Mouse (Mus musculus): ENCODE data around the gene Mzf1. TPM values are rescaled to one million over a fixed set of nuclear protein-coding genes. Genes with fewer than 3 reads are reported as not detected.
A peak's percentile ranks its signal among the peaks of the same experiment; 100 is the strongest.

Mzf1 gene
- total RNA-seq, 2 experiments from 2014 or later = 0.80 to 0.98 TPM

- intact Hi-C loops (cut with DNase I; ENCODE audit: low total_unique reads) = no loop called here
- DNase-seq = no peak
These were observed 17.8 kb downstream of the Mzf1 start for GRCm38 (mm10) chr7:13036806-13037205.

GRCm38 (mm10) chr7:13035211-13035855 lies 19.2 kb downstream of the Mzf1 start:
- DNase-seq = no peak

GRCm38 (mm10) chr7:13034148-13034977 lies 20.2 kb downstream of the Mzf1 start, which contains the start of gene Chmp2a:
TSS of gene Chmp2a (minus strand) at chr7:13034807.
- intact Hi-C loops (cut with DNase I; ENCODE audit: low total_unique reads) = no loop called here
- DNase-seq = peak; percentile 97

More at GRCm38 (mm10) chr7:13035211-13035855, 19.2 kb downstream of the Mzf1 start:
- intact Hi-C loops (cut with DNase I; ENCODE audit: low total_unique reads) = no loop called here

- intact Hi-C loops (cut with DNase I; ENCODE audit: low total_unique reads) = no loop called here
These were observed 21.0 kb downstream of the Mzf1 start for GRCm38 (mm10) chr7:13033451-13034147.

GRCm38 (mm10) chr7:13032541-13032940 lies 22.0 kb downstream of the Mzf1 start:
- DNase-seq = no peak
- intact Hi-C loops (cut with DNase I; ENCODE audit: low total_unique reads) = no loop called here

More at GRCm38 (mm10) chr7:13033451-13034147, 21.0 kb downstream of the Mzf1 start:
- DNase-seq = no peak

- DNase-seq = no peak
- intact Hi-C loops (cut with DNase I; ENCODE audit: low total_unique reads) = no loop called here
These were observed 22.6 kb downstream of the Mzf1 start for GRCm38 (mm10) chr7:13031983-13032382.

GRCm38 (mm10) chr7:13031069-13031468 lies 23.5 kb downstream of the Mzf1 start:
- intact Hi-C loops (cut with DNase I; ENCODE audit: low total_unique reads) = no loop called here
- no peak for DNase-seq

- no peak for DNase-seq
- intact Hi-C loops (cut with DNase I; ENCODE audit: low total_unique reads) = no loop called here
These were observed 25.6 kb downstream of the Mzf1 start for GRCm38 (mm10) chr7:13028986-13029385.

- intact Hi-C loops (cut with DNase I; ENCODE audit: low total_unique reads) = no loop called here
- DNase-seq = no peak
These were observed 29.0 kb downstream of the Mzf1 start for GRCm38 (mm10) chr7:13025511-13026112.

- intact Hi-C loops (cut with DNase I; ENCODE audit: low total_unique reads) = no loop called here
- peak; percentile 76 for DNase-seq
These were observed 29.8 kb downstream of the Mzf1 start for GRCm38 (mm10) chr7:13024805-13025204.

- intact Hi-C loops (cut with DNase I; ENCODE audit: low total_unique reads) = no loop called here
- DNase-seq = peak; percentile 92
These were observed 30.4 kb downstream of the Mzf1 start for GRCm38 (mm10) chr7:13023928-13024731.

- DNase-seq = peak; percentile 67
- intact Hi-C loops (cut with DNase I; ENCODE audit: low total_unique reads) = no loop called here
These were observed 31.6 kb downstream of the Mzf1 start for GRCm38 (mm10) chr7:13022773-13023535.

GRCm38 (mm10) chr7:13015217-13015616 lies 39.3 kb downstream of the Mzf1 start:
- intact Hi-C loops (cut with DNase I; ENCODE audit: low total_unique reads) = no loop called here
- DNase-seq = no peak

GRCm38 (mm10) chr7:13014275-13014839 lies 40.2 kb downstream of the Mzf1 start:
- intact Hi-C loops (cut with DNase I; ENCODE audit: low total_unique reads) = no loop called here
- DNase-seq = no peak

GRCm38 (mm10) chr7:13013671-13014070 lies 40.9 kb downstream of the Mzf1 start:
- DNase-seq = no peak
- intact Hi-C loops (cut with DNase I; ENCODE audit: low total_unique reads) = no loop called here

- intact Hi-C loops (cut with DNase I; ENCODE audit: low total_unique reads) = no loop called here
- no peak for DNase-seq
These were observed 44.3 kb downstream of the Mzf1 start, which contains the start of gene Zbtb45 for GRCm38 (mm10) chr7:13010005-13010908. TSS of gene Zbtb45 (minus strand) at chr7:13010034.

Measured in gastrocnemius, postnatal 14 days (tissue).